Mouse (Mus musculus) kidney, postnatal 0 days (tissue): ENCODE measurements around the gene Rnft1. TPM values are rescaled to one million over a fixed set of nuclear protein-coding genes. Genes with fewer than 3 reads are reported as not detected.

Source experiments
- ATAC-seq: fragments of 200-750 bp; cut with Nextera tagmentation; replicated peaks from 2 replicates; pipeline ENCODE4 v1.8.0; 2017; ENCODE audit warnings: low read depth, moderate number of reproducible peaks, moderate TSS enrichment, moderate library complexity; ENCODE audit not compliant: low FRiP score
- DNase-seq: peaks from one replicate; pipeline ENCODE4 v3.0.0-alpha.2; 2016; ENCODE audit warnings: low spot score
- H3K27ac ChIP-seq: fragments of 300-500 bp; sonication (generic); 2 replicates; pipeline ENCODE4 v1.5.1; 2014; ENCODE audit warnings: mild to moderate bottlenecking
- H3K27me3 ChIP-seq: fragments of 300-500 bp; sonication (generic); 2 replicates; pipeline ENCODE4 v1.6.1; 2014; ENCODE audit warnings: low read length, mixed read lengths; ENCODE audit not compliant: insufficient read depth
- H3K36me3 ChIP-seq: fragments of 300-500 bp; sonication (generic); 2 replicates; pipeline ENCODE4 v1.6.1; 2014; ENCODE audit warnings: low read length, mixed read lengths; ENCODE audit not compliant: insufficient read depth
- H3K4me1 ChIP-seq: fragments of 300-500 bp; sonication (generic); replicated peaks from 2 replicates; pipeline ENCODE4 v1.6.1; 2014; ENCODE audit warnings: antibody characterized with exemption, low read length, mixed read lengths; ENCODE audit not compliant: insufficient read depth
- H3K4me2 ChIP-seq: fragments of 300-500 bp; sonication (generic); 2 replicates; pipeline ENCODE4 v1.6.1; 2014; ENCODE audit warnings: mild to moderate bottlenecking, low read length, moderate library complexity, mixed read lengths
- H3K4me3 ChIP-seq: fragments of 300-500 bp; sonication (generic); replicated peaks from 2 replicates; pipeline ENCODE4 v1.5.1; 2014; ENCODE audit warnings: low read depth, low read length
- H3K9ac ChIP-seq: fragments of 300-500 bp; sonication (generic); 2 replicates; pipeline ENCODE4 v1.6.1; 2014; ENCODE audit warnings: low read depth, low read length
- H3K9me3 ChIP-seq: fragments of 300-500 bp; sonication (generic); replicated peaks from 2 replicates; pipeline ENCODE4 v1.6.1; 2016; ENCODE audit warnings: low read length, inconsistent platforms, mixed read lengths
- CTCF ChIP-seq: IDR thresholded peaks from 2 replicates; pipeline ENCODE4 v1.5.1; 2016; ENCODE audit warnings: antibody characterized with exemption, low read depth, mild to moderate bottlenecking, moderate library complexity
- whole genome bisulfite sequencing: fragments of 180-500 bp; shearing (Covaris S2); extraction: QIAGEN DNeasy Blood & Tissue Kit; methylation state at CpG from one replicate; pipeline ENCODE4 v1.1.7; 2014; 5-methylcytosine and 5-hydroxymethylcytosine counted together
- polyA plus RNA-seq: library from polyadenylated mRNA; unstranded; fragments of >200 nt; fragmentation: Nextera tagmentation; extraction: Ambion mirVana; gene quantifications from 2 replicates; pipeline ENCODE4 v1.2.1, GENCODE M21; 2015

Gene Rnft1
- 48.3 and 53.3 TPM in 2 replicates for polyA plus RNA-seq

GRCm38 (mm10) chr11:86484101-86484868 is at the start of gene Rnft1:
Gene Rnft1 (plus strand): TSS chr11:86484657.
- Histone ChIP-seq H3K4me1 (peaks cover 7% of the 10 kb centered on the region; the same call in 1 of the 2 replicates), H3K27me3 (no peaks in the 10 kb centered on the region), H3K27ac (peak within 1 kb of the TSS; percentile 84), H3K9me3 (no peaks in the 10 kb centered on the region), H3K4me3 (peak within 1 kb of the TSS; percentile 77), H3K9ac (peak within 1 kb of the TSS; percentile 80), H3K4me2 (peak within 1 kb of the TSS; percentile 78), H3K36me3 (0 out of 2 replicates have a peak, but pooled peaks cover under 1% of the 10 kb centered on the region)
- ATAC-seq (peak; percentile 98), DNase-seq (peak; percentile 99)
- peak; percentile 27; the same call in 1 of the 2 replicates for TF ChIP-seq CTCF
- under 1% methylated on average over 68 of the region's 68 CpGs for WGBS

- peak; percentile 67 for DNase-seq
- Histone ChIP-seq H3K9me3 (no peaks in the 10 kb centered on the region), H3K9ac (no peak overlapping the region), H3K4me2 (peak overlapping the region; percentile 43), H3K4me3 (no peak overlapping the region; the same call in 1 of the 2 replicates), H3K27ac (no peak overlapping the region), H3K36me3 (no peaks in the 10 kb centered on the region), H3K27me3 (no peaks in the 10 kb centered on the region), H3K4me1 (no peaks in the 10 kb centered on the region)
- TF ChIP-seq CTCF: peak; percentile 67
- WGBS: 28% methylated on average over 5 of the region's 5 CpGs
- ATAC-seq: no peak
Measured at GRCm38 (mm10) chr11:86436843-86437242, 47.6 kb upstream of the Rnft1 start.

- Histone ChIP-seq H3K27ac (no peak overlapping the region), H3K4me2 (no peak overlapping the region), H3K9me3 (no peaks in the 10 kb centered on the region), H3K4me3 (no peak overlapping the region), H3K4me1 (no peaks in the 10 kb centered on the region), H3K27me3 (no peaks in the 10 kb centered on the region), H3K9ac (no peak overlapping the region), H3K36me3 (no peaks in the 10 kb centered on the region)
- no peak for ATAC-seq
- 27% methylated on average over 4 of the region's 4 CpGs for WGBS
- no peak for TF ChIP-seq CTCF
- no peak for DNase-seq
Measured at GRCm38 (mm10) chr11:86438261-86438660, 46.2 kb upstream of the Rnft1 start.

DNA sequence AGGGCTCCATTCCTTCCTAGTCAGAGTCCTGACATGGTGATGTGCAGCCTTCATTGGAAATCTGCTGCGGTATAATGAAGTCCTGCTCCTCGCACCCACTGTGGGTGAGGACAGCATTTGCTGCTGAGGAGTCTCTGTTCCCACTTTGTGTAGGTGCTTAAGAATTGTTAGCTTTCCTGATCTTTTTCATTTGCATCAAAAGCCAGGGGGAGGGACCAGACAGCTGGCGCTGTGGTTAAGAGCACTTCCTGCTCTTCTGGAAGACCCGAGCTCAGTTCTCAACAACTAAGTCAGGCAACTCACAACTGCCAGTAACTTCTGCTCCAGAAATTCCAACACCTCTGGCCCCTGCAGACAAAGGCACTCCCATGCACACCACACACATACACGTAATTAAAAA is 43.7 kb upstream of the Rnft1 start:
- Histone ChIP-seq H3K9ac (no peak overlapping the region), H3K9me3 (no peaks in the 10 kb centered on the region), H3K36me3 (no peaks in the 10 kb centered on the region), H3K27ac (no peak overlapping the region), H3K4me3 (no peak overlapping the region), H3K27me3 (no peaks in the 10 kb centered on the region), H3K4me2 (no peak overlapping the region), H3K4me1 (no peaks in the 10 kb centered on the region)
- TF ChIP-seq CTCF: no peak
- ATAC-seq (no peak), DNase-seq (no peak)
- 70% methylated on average over 5 of the region's 5 CpGs for WGBS

DNA sequence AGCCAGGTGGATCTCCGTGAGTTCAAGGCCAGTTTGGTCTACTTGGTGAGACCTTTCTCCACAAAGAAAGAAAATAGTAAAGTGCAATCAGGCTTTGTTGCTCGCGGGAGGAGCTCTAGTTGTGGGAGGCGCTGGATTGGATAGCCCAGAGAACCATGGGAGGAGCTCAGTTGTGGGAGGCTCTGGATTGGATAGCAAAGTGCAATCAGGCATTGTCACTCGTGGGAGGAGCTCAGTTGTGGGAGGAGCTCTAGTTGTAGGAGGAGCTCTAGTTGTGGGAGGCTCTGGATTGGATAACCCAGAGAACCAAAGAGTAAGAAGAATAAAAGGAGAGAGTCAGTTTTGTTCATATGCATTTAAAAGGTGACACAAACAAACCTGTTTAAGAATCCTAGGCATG is 30.5 kb upstream of the Rnft1 start:
- H3K36me3 ChIP-seq: no peaks in the 10 kb centered on the region
- WGBS: 91% methylated on average over 5 of the region's 5 CpGs
- no peak overlapping the region for H3K4me2 ChIP-seq
- H3K4me1 ChIP-seq: no peaks in the 10 kb centered on the region
- H3K4me3 ChIP-seq: no peak overlapping the region
- H3K27me3 ChIP-seq: no peaks in the 10 kb centered on the region
- no peak for DNase-seq
- no peaks in the 10 kb centered on the region for H3K9me3 ChIP-seq
- no peak overlapping the region for H3K27ac ChIP-seq
- no peak for TF ChIP-seq CTCF
- ATAC-seq: no peak
- H3K9ac ChIP-seq: no peak overlapping the region

DNA sequence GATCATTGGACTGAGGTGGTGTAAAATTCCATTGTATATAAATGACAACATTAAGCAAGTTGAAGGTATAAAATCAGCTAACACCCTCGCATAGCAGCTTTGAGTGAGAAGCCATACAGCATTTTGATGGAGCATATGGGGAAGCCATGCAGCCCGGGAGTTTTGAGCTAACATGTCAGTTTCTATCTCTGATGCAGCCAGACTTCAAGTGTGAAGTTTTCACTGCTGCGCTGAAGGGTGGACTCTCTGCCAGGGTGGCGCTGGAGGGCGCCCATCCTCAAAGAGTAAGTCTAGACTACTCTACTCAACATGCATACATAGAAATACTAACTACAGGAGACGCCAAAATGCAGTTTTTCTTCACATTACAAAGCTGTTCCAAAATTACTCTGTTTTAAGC is 26.9 kb upstream of the Rnft1 start:
- no peak for TF ChIP-seq CTCF
- H3K36me3 ChIP-seq: no peaks in the 10 kb centered on the region
- H3K9me3 ChIP-seq: no peaks in the 10 kb centered on the region
- H3K4me2 ChIP-seq: no peak overlapping the region
- WGBS: 85% methylated on average over 6 of the region's 6 CpGs
- DNase-seq: no peak
- H3K27me3 ChIP-seq: no peaks in the 10 kb centered on the region
- no peaks in the 10 kb centered on the region for H3K4me1 ChIP-seq
- no peak overlapping the region for H3K4me3 ChIP-seq
- H3K9ac ChIP-seq: no peak overlapping the region
- no peak for ATAC-seq
- H3K27ac ChIP-seq: no peak overlapping the region
